Mouse (Mus musculus) brain, embryonic 14.5 days (tissue): Measurements from ENCODE around the gene Zic1. TPM values are rescaled to one million over a fixed set of nuclear protein-coding genes. Genes with fewer than 3 reads are reported as not detected.

Experiments
- DNase-seq: peaks from one replicate; pipeline ENCODE4 v3.0.0-alpha.2; 2011; ENCODE audit warnings: low read depth
- CTCF ChIP-seq: fragments of 200-500 bp; IDR thresholded peaks from 2 replicates; pipeline ENCODE4 v1.5.1; 2012; ENCODE audit warnings: inconsistent platforms, mild to moderate bottlenecking, moderate library complexity, borderline replicate concordance; ENCODE audit not compliant: insufficient read depth, insufficient read length; ENCODE audit errors: extremely low read depth
- POLR2A ChIP-seq: fragments of 200-500 bp; IDR thresholded peaks from 2 replicates; pipeline ENCODE4 v1.6.1; 2012; ENCODE audit warnings: mild to moderate bottlenecking, inconsistent platforms, borderline replicate concordance; ENCODE audit not compliant: poor library complexity, insufficient read depth, insufficient read length, severe bottlenecking; ENCODE audit errors: extremely low read depth
- polyA plus RNA-seq: library from polyadenylated mRNA; depleted of rRNA; stranded (reverse); fragments of >200 nt; gene quantifications from 2 replicates; pipeline ENCODE4 v1.2.3, GENCODE M21; 2012; rRNA removed

The Zic1 gene
- polyA plus RNA-seq, 1 experiment, result 642 TPM

DNA sequence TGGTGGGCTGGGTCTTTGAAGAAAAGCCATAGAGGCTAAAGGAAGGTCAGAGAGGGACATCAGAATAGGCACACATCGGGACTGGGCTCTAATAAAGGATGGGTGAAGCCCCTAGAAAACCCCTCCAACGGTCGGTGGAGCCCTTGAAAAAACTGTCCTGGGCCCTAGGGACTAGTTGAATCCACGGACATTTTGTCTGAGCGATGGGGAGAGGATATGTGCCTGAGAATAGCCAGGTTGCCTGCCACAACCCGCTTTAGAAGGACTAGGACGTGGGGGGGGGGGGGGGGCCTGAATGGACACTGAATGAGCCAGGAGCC is 10.4 kb downstream of the Zic1 start:
- TF ChIP-seq CTCF (no peak), POLR2A (no peak)
- no peak for DNase-seq

- TF ChIP-seq POLR2A, result no peak
- no peak for TF ChIP-seq CTCF
- peak; percentile 72 for DNase-seq
Measured at GRCm38 (mm10) chr9:91354434-91355269, 11.0 kb downstream of the Zic1 start.

DNA sequence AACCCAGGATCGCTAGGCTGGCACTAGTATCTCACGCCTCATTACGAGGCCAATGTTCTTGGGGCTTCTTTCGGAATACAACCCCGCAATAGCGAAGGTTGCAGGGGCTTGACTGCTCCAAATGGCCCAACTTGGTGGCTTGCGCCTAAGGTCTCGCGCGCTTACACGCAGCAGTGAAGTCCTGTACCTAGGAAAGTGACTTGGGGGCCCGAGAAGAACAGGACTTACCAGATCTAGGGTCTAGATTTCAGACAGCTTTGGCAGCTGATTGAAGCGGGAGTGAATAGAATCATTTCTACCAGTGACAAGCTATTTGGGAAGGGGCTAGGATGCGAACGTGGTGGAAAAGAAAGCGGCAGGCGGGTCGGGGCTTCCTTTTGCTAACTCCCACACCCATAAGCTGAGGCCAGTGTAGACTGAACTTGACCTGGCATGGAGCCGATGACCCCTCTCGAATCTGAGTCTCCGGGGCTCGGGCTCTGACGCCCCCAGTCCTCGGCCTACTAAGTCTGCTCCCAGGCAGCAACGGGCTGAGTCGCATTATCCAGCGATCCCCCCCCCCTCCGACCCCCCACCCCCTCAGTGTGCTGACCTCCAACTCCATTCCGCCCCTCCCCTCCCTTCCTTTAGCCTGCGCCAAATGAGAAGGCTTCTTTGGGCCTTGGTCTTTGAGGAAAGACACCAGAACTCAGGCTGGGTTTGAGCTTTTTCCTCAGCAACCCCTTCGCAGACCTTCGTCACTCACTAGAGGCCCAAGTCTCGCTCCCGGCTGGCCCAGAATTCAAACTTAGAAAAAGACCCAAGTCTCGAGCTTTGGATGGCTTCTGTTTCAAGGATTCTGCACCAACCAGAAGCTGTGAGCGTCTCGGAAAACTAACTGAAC is 11.8 kb downstream of the Zic1 start:
- DNase-seq, result peak; percentile 70
- TF ChIP-seq CTCF, result no peak

DNA sequence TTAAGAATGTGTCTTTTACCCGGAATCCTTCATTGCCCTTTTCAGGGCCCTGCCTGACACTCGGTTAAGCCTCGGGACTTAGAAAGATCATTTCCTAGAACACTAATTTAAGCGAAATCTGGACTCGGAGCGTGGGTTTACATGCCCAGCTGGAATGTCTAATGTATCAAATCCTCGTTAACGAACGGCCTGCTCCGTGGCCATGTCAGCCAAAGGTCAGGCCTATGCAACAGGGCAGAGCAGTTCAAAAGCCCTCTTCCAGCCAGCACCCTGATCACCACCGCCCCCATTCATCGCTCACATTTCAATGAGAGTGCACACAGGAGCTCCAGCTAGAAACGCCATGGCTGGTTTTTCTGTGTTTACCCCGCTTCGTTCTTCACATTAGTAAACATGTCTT is 12.8 kb downstream of the Zic1 start:
- DNase-seq, result peak; percentile 80

GRCm38 (mm10) chr9:91351961-91352411 is 13.6 kb downstream of the Zic1 start:
- TF ChIP-seq POLR2A (no peak), CTCF (no peak)
- DNase-seq, result peak; percentile 68

More for the DNA sequence above, 12.8 kb downstream of the Zic1 start:
- TF ChIP-seq CTCF (no peak), POLR2A (no peak)

GRCm38 (mm10) chr9:91351361-91351760 is 14.2 kb downstream of the Zic1 start:
- DNase-seq, result no peak

GRCm38 (mm10) chr9:91350861-91351291 is 14.7 kb downstream of the Zic1 start:
- DNase-seq, result peak; percentile 88
- TF ChIP-seq CTCF, result no peak

More at GRCm38 (mm10) chr9:91351361-91351760, 14.2 kb downstream of the Zic1 start:
- no peak for TF ChIP-seq CTCF
- no peak for TF ChIP-seq POLR2A

GRCm38 (mm10) chr9:91350211-91350791 is 15.3 kb downstream of the Zic1 start:
- TF ChIP-seq CTCF, result no peak
- no peak for TF ChIP-seq POLR2A
- DNase-seq, result peak; percentile 69

DNA sequence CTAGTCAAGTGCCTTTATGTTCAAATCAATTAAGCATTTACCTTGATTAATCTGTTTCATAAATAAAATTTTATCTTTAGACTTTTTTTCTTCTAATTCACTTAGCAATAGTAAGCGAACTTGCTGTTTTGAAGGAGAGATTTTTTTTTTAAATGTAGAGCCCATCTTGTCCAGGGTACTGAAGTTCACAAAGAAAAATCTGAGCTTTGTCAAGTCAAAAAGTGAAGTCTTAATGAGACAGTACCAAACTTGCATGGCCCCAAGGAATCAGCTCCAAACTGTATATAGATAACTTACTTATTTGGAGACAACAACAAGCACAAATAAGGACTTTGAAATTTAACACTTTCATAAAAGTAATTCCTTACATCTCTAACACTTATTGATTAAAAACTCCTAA is 16.9 kb downstream of the Zic1 start:
- DNase-seq, result peak; percentile 20
- TF ChIP-seq POLR2A, result no peak
- TF ChIP-seq CTCF, result no peak

GRCm38 (mm10) chr9:91347591-91347990 is 18.0 kb downstream of the Zic1 start:
- DNase-seq, result no peak
- TF ChIP-seq POLR2A, result no peak
- TF ChIP-seq CTCF, result no peak

Other genes with a start within 250 kb of the Zic1 start
- gene Zic4, start 3.4 kb downstream of the Zic1 start, polyA plus RNA-seq, result 89.6 and 91.1 TPM in 2 replicates